Mouse (Mus musculus) adrenal gland, adult (tissue): Measurements from ENCODE around the gene Gm5141.
"Not testable (repeated sequence)": the region's sequence is repeated elsewhere in the genome, so short reads cannot be mapped to it uniquely, and the experiment has no call there.

Experiments
- DNase-seq, 2 experiments: peaks; one replicate each; pipeline ENCODE4 v3.0.0; 2022 to 2023; ENCODE audit warnings: low spot score in 1 of 2; ENCODE audit not compliant: inconsistent age in 2 of 2

The Gm5141 gene

DNA sequence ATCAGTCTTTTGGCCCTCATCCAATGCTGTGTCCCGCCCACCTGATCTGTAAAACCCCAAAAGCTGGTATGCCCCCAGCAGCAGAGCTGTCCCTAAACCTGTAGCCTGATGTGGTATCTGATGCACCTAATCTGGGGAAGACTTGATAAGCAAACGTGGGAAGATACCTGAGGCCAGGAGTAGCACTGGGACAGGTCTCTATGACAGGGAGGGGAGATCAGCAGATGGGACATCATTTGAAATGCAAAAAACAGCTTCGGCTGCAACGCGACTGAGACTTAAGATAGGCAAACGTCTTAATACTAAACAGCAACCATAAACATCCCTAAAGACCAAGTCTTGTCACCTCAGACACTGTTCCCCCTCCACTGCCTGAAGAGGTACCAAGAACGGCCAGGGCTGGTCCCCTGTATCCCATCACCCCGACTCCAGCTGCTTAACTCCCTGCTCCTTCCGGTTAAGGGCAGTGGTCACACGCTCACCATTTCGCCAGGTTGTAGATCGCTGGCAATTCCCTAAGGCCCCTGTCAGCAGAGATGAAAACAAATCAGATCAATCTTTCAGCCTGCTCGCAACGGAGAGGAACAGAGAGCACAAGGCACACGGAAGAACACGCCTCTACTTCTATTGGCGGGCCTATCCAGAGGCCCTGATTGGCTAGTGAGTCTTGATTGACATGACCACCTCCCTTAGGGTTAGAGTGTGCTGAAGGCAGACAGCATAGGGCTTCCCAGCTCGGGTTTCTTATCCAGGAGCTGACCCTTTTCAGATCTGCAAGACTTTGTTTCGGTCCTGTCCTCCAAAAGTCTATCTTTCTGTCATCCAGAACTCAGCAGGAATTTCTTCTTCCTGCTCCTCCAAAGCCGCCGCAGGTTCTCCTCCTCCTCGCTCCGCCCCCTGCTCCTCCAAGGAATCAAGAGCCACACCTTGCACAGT lies at the start of gene Gm5141:
Gm5141 (minus strand) TSS at position 610 of the 936 bp plus-strand sequence.
- DNase-seq: peak; percentile 47 to 83

DNA sequence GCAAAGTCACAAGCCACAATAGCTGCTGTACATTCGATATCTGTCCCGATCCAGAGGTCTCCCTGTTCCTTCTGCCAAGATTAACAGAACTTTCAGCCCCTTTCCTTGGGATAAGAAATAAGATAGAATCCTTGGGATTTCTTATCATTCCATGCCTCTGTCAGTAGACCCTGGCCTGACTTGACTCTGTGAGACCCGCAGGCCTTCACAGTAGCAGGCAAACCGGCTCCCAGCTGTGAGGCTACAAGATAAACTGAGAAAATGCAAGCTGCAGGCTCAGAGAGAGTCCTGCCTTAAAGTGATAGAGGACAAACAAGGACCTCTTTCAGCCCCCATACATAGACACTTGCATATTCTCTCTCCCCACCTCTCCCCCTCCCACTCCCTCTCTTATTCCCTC lies 47.7 kb upstream of the Gm5141 start:
- no peak for DNase-seq

DNA sequence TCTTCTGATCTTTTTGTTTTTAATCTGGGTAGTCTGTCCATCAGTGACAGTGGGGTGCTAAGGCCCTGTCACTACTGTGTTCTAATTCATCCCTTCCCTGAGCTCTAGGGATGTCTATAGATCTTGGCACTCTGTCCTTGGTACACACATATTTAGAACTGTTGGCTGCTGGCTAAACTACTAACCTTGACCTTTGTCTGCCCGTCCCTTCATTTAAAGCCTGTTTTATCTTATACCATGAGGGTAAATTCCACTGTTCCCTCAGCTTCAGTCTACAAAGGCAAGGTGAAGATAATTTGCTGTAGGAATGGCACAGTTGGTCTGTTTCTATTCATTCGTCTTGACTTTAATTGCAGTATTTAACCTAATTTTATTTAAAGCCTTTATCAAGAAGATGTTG lies 46.6 kb upstream of the Gm5141 start:
- DNase-seq: no peak

DNA sequence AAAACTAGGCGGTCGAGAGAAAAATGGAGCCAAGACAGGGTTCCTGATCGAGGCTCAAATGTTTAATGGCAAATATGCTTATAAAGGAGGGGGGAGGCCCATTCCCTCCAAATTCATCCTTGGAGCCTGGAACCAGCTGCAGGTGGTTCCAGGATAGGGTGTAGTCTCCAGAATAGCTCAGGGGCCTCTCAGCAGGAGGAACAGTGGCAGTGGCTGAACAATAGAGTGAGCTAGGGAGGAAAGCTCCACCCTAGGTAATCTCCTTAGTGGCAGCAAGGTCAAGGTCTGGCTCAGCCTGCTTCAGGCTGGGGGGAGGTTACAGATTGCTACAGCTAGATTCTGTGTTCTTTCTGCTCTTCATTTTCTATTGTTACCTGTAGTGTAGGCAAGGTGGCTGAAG lies 30.1 kb upstream of the Gm5141 start:
- DNase-seq: not testable (repeated sequence)

DNA sequence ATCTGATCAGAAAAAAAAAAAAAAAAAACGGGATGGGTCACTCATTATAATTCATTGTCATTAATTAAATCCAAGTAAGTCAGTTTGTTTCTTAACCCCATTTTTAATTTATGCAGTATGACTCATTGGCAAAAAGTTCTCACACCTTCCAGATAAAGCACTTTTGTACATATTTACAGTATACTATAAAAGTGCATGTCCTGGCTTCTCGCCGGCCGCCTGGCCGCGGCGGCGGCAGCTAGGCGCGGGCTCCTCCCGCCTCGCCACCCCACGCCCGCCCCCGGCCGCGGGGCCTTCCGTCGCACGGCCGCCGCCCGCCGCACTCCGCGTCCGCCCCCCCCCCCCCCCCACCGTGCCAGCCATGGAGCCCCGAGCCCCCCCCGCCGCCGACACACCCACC lies 27.1 kb upstream of the Gm5141 start:
- no peak for DNase-seq

DNA sequence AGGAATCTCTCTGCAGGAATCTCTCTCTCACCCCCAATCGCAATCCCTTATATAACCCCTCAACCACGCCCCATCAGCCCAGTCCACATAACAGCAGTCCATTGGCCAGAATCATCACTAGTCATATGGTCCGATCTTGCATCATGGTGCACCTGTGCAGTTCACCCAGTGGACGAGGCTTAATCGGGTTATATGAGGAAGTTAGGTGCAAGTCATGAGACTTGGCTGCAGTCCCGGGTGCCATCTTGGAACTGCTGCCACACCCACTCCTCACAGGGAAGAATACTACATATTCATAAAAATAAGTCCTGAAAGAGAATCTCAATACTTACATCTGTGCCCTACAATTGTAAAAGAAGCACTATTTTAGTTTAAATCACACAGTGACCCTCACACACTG lies 22.4 kb upstream of the Gm5141 start:
- DNase-seq: not testable (repeated sequence)

DNA sequence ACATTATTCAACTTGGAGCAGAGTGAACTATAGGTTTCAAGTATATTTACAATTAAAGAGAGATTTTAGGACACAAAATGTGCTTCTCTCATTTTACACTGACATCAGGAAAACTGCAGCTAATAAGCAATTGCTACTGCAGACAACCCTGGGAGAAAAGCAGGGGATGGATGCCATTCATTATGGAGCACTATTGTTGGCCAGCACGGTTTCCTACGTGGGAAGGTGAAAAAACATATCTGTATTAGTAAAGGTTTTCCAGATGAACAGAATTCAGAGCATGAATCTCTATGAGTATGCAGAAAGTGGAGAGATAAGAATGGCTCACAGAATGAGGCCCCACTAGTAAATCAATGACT lies 506 bp upstream of the Gm5141 start:
- not testable (repeated sequence) for DNase-seq

DNA sequence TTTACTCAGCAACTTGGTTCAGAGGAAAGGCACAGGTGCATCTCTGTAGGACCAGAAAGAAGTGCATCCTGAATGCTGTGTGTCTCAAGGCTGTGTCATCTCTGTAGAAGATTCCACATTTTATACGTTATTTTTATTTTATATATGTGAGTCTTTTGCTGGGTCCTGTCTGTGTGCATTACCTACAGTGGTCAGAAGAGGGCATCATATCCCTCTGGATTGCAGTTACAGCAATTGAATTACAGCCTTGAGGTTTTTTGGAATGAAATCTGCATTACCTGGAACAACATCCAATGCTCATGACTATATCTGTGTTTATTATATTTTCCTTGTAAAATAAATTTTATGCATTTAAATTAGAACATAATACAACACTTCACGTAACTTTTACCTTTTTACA lies 21.8 kb downstream of the Gm5141 start:
- DNase-seq: peak; percentile 11 to 74

DNA sequence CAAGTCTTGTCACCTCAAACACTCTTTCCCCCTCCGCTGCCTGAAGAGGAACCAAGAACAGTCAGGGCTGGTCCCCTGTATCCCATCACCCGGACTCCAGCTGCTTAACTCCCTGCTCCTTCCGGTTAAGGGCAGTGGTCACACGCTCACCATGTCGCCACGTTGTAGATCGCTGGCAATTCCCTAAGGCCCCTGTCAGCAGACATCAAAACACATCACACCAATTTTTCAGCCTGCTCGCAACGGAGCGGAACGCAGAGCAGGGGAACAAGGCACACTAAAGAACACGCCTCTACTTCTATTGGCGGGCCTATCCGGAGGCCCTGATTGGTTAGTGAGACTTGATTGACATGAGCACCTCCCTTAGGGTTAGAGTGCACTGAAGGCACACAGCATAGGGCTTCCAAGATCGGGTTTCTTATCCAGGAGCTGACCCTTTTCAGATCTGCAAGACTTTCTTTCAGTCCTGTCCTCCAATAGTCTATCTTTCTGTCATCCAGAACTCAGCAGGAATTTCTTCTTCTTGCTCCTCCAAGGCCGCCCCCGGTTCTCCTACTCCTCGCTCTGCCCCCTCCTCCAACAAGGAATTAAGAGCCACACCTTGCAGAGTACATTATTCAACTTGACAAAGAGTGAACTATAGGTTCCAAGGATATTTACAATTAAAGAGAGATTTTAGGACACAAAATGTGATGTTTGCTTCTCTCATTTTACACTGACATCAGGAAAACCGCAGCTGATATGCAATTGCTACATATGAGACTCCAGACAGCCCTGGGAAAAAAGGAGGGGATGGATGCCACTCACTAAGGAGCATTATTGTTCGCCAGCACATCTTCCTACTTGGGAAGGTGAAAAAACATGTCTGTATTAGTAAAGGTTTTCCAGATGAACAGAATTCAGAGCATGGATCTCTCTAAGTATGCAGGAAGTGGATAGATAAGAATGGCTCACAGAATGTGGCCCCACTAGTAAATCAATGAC lies 24.9 kb downstream of the Gm5141 start, which contains the start of gene Platr25:
Platr25 (minus strand) TSS at position 278 of the 984 bp plus-strand sequence.
- peak; percentile 57 to 84 for DNase-seq

DNA sequence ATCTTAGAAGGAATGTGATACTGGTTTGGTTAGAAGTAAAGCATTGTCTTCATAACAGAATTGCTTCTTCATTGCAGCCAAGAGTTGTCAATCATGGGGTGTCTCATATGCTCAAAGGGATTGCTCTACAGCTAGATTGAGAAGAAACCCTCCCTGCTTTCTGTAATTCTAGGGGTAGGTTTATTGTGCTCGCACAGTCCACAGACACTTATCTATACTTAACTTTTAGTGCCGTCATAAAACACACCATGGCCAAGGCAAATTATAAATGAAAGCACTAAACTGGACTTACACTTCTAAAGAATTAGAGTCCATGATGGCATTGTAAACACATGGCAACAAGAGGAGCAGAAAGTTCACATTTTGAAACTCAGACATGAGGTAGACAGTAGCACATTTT lies 52.3 kb downstream of the Gm5141 start:
- DNase-seq: no peak
